Comparison of ENCODE assay signal across 9 mouse cellular contexts in the genomic region with DNA sequence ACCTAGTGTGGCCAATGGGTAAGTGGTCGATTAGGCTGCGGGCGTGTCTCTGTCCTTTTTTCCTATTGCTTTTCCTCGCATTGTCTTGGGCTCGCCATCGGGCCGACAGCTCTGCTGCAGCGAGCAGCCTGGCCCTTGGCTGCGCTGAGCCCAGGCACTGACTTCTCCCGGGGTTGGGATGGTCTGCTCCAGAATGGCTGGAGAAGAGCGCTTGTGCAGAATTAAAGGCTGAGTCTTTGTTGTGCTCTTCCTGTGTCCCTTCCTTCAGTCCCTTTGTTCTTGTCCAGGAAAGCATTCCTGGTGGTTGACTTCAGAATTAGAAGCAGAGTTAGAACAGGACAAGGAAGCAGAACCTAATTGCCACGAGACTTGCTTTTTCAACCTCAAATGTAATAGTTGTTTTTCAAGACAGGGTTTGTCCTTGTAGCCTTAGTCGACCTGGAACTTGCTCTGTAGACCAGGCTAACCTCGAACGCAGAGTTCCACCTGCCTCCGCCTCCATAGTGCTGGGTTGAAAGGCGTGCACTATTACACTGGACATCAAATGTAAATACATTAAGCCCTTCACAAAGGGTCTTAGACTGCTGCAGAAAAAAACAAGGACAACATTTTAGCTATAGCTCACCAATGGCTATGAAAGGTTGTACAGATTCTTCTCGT. TPM values are rescaled to one million over a fixed set of nuclear protein-coding genes. Genes with fewer than 3 reads are reported as not detected.
A peak's percentile ranks its signal among the peaks of the same experiment; 100 is the strongest.
DNase-seq lines count a peak whose midpoint lies in the region; ATAC-seq and TF ChIP-seq lines count a peak whose summit lies in the region.
"Had no signal": no experiment of that assay in that cellular context is flagged by ENCODE, and none has a peak within 500 bp of the region (broad histone marks: within the 10 kb centered on the region; RNA-seq: fewer than 3 reads in every experiment).

No protein-coding gene starts in this region.

- intact Hi-C loops in left cerebral cortex, postnatal 14 days (cut with DNase I): no loop called here

- peak overlapping the region; percentile 83 for H3K9ac ChIP-seq in midbrain, postnatal 0 days (replicated peaks; ENCODE audit: low read length, poor library complexity, severe bottlenecking)

- no peak for TF ChIP-seq POLR2A in cerebellum, adult 2 months (IDR thresholded peaks at IDR 0.05; ENCODE audit: borderline replicate concordance, insufficient read depth, low read length)
- no peak for TF ChIP-seq POLR2A in thymus, adult 2 months (IDR thresholded peaks at IDR 0.05; ENCODE audit: control insufficient read depth, extremely low read depth, insufficient read depth, low read length, poor library complexity)

- no peaks in the 10 kb centered on the region for H3K9me3 ChIP-seq in midbrain, postnatal 0 days (ENCODE audit: low read length)

- DNase-seq in cerebellum, adult 2 months: peak in 1 of 2 experiments; percentile 32
- no peak for DNase-seq in cerebellum, adult 8-10 months
- DNase-seq in thymus, adult 2 months: peak; percentile 7
- DNase-seq in thymus, adult 18-20 months: no peak
- no peak for DNase-seq in midbrain, postnatal 0 days (ENCODE audit: low spot score)
- DNase-seq in left cerebral cortex, postnatal 14 days (ENCODE audit: low spot score in 2 of 2): no peak
- DNase-seq in right cerebral cortex, adult 2 months (ENCODE audit: low spot score in 2 of 2): no peak

- H3K27ac ChIP-seq in cerebellum, adult 2 months (ENCODE audit: insufficient read depth, low read length): peak overlapping the region; percentile 77
- no peak overlapping the region for H3K27ac ChIP-seq in thymus, adult 2 months (ENCODE audit: control insufficient read depth, insufficient read depth, low read length)
- peak overlapping the region; percentile 94 for H3K27ac ChIP-seq in midbrain, postnatal 0 days (ENCODE audit: low read depth, low read length)

- no peaks in the 10 kb centered on the region for H3K36me3 ChIP-seq in thymus, adult 2 months (ENCODE audit: control insufficient read depth, insufficient read depth, low read length)
- no peaks in the 10 kb centered on the region for H3K36me3 ChIP-seq in midbrain, postnatal 0 days (ENCODE audit: insufficient read depth, low read length)

- H3K4me1 ChIP-seq in cerebellum, adult 2 months (ENCODE audit: control insufficient read depth, insufficient read depth, low read length): no peaks in the 10 kb centered on the region; the same call in 1 of the 2 replicates
- H3K4me1 ChIP-seq in thymus, adult 2 months (replicated peaks; ENCODE audit: control insufficient read depth, insufficient read depth, low read length): peaks cover 12% of the 10 kb centered on the region
- H3K4me1 ChIP-seq in midbrain, postnatal 0 days (ENCODE audit: insufficient read depth, low read length): peaks cover 10% of the 10 kb centered on the region; the same call in 1 of the 2 replicates

- no peak for TF ChIP-seq CTCF in cerebellum, adult 2 months (IDR thresholded peaks at IDR 0.05; ENCODE audit: borderline replicate concordance, insufficient read depth, low read depth, low read length)
- TF ChIP-seq CTCF in thymus, adult 2 months (IDR thresholded peaks at IDR 0.05; ENCODE audit: borderline replicate concordance, control insufficient read depth, extremely low read depth, insufficient read depth, low read length, poor library complexity): no peak
- peak; percentile 30; the same call in 1 of the 2 replicates for TF ChIP-seq CTCF in midbrain, postnatal 0 days (IDR thresholded peaks at IDR 0.05)

- under 1% methylated on average over 18 of the region's 18 CpGs for WGBS in cerebellum, adult 2 months
- WGBS in thymus, adult 2 months: 4% methylated on average over 18 of the region's 18 CpGs
- under 1% methylated on average over 18 of the region's 18 CpGs for WGBS in midbrain, postnatal 0 days

- peak overlapping the region; percentile 76 for H3K4me3 ChIP-seq in cerebellum, adult 2 months (replicated peaks; ENCODE audit: insufficient read depth, low read depth, low read length)
- H3K4me3 ChIP-seq in thymus, adult 2 months (ENCODE audit: control insufficient read depth, insufficient read depth, low read length): peak overlapping the region; percentile 93
- H3K4me3 ChIP-seq in midbrain, postnatal 0 days (ENCODE audit: low read depth, low read length): peak overlapping the region; percentile 69

- peak; percentile 6 for ATAC-seq in inflammation-experienced regulatory T-cells, adult 6 months
- ATAC-seq in midbrain, postnatal 0 days (ENCODE audit: low FRiP score): no peak; the same call in 1 of the 2 replicates

- H3K4me2 ChIP-seq in midbrain, postnatal 0 days (ENCODE audit: low read depth, low read length, poor library complexity, severe bottlenecking): peak overlapping the region; percentile 74

- H3K27me3 ChIP-seq in cerebellum, adult 2 months (ENCODE audit: control insufficient read depth, insufficient read depth, low read length): no peaks in the 10 kb centered on the region
- H3K27me3 ChIP-seq in thymus, adult 2 months (ENCODE audit: control insufficient read depth, insufficient read depth, low read length): no peaks in the 10 kb centered on the region; the same call in 1 of the 2 replicates
- no peaks in the 10 kb centered on the region for H3K27me3 ChIP-seq in midbrain, postnatal 0 days (ENCODE audit: insufficient read depth, low read length)

RNA-seq across cellular contexts. Expression of gene Jkamp, which starts 0.9 kb away (rescaled TPM):
- 93.2 and 98.3 TPM in 2 replicates for polyA plus RNA-seq in cerebellum, adult 2 months (2012; rRNA removed)
- polyA plus RNA-seq in thymus, adult 2 months (2012; rRNA removed): 57.4 and 69.5 TPM in 2 replicates
- 10 to 100 TPM; 28.6 to 39.8 (median 32.8) TPM for polyA plus RNA-seq in inflammation-experienced regulatory T-cells, adult 6 months (2017; shearing (Covaris generic))
- total RNA-seq in midbrain, postnatal 0 days (2014; rRNA removed): 89.7 and 93.3 TPM in 2 replicates
- 109 and 115 TPM in 2 replicates for polyA plus RNA-seq in midbrain, postnatal 0 days (2015; fragmentation: Nextera tagmentation; extraction: Ambion mirVana)
- 10 to 100 TPM; 51.0 to 54.0 TPM for total RNA-seq in left cerebral cortex, postnatal 14 days (2021)

RNA-seq across cellular contexts. Expression of gene L3hypdh, which starts 1.1 kb away (rescaled TPM):
- polyA plus RNA-seq in cerebellum, adult 2 months (2012; rRNA removed): 5.9 and 6.7 TPM in 2 replicates
- polyA plus RNA-seq in thymus, adult 2 months (2012; rRNA removed): 4.9 and 5.2 TPM in 2 replicates
- polyA plus RNA-seq in inflammation-experienced regulatory T-cells, adult 6 months (2017; shearing (Covaris generic)): under 1 TPM in 2 of 3 experiments, not detected in 1; 0.17 to 0.30 TPM
- 6.9 and 9.0 TPM in 2 replicates for total RNA-seq in midbrain, postnatal 0 days (2014; rRNA removed)
- polyA plus RNA-seq in midbrain, postnatal 0 days (2015; fragmentation: Nextera tagmentation; extraction: Ambion mirVana): 13.0 and 13.2 TPM in 2 replicates
- 1 to 10 TPM; 2.9 to 5.1 TPM for total RNA-seq in left cerebral cortex, postnatal 14 days (2021)

RNA-seq across cellular contexts. Expression of gene Gpr135, which starts 15.4 kb away (rescaled TPM):
- polyA plus RNA-seq in cerebellum, adult 2 months (2012; rRNA removed): 9.7 and 10.0 TPM in 2 replicates
- 0.73 and 0.96 TPM in 2 replicates for polyA plus RNA-seq in thymus, adult 2 months (2012; rRNA removed)
- not detected for polyA plus RNA-seq in inflammation-experienced regulatory T-cells, adult 6 months (2017; shearing (Covaris generic))
- total RNA-seq in midbrain, postnatal 0 days (2014; rRNA removed): 23.4 and 23.5 TPM in 2 replicates
- polyA plus RNA-seq in midbrain, postnatal 0 days (2015; fragmentation: Nextera tagmentation; extraction: Ambion mirVana): 11.3 and 12.8 TPM in 2 replicates
- 10 to 100 TPM; 13.7 to 13.8 TPM for total RNA-seq in left cerebral cortex, postnatal 14 days (2021)
- total RNA-seq: hematopoietic stem cell, adult 5-6 weeks had no signal
